Mouse (Mus musculus) forebrain, embryonic 14.5 days (tissue): ENCODE measurements around the gene Ccdc162. TPM values are rescaled to one million over a fixed set of nuclear protein-coding genes. Genes with fewer than 3 reads are reported as not detected.

Source experiments
- ATAC-seq: fragments of 200-750 bp; cut with Nextera tagmentation; 2 replicates; pipeline ENCODE4 v1.8.0; 2017; ENCODE audit warnings: mild to moderate bottlenecking, moderate library complexity
- DNase-seq: peaks from one replicate; pipeline ENCODE4 v3.0.0-alpha.2; 2015; ENCODE audit warnings: low spot score
- H3K27ac ChIP-seq: fragments of 300-500 bp; sonication (generic); 2 replicates; pipeline ENCODE4 v1.5.1; 2014; ENCODE audit warnings: low read depth, mild to moderate bottlenecking, control low read depth, low read length, moderate library complexity
- H3K27me3 ChIP-seq: fragments of 300-500 bp; sonication (generic); replicated peaks from 2 replicates; pipeline ENCODE4 v1.6.1; 2014; ENCODE audit warnings: low read length, control low read depth, mixed read lengths; ENCODE audit not compliant: control insufficient read depth, insufficient read depth
- H3K36me3 ChIP-seq: fragments of 300-500 bp; sonication (generic); 2 replicates; pipeline ENCODE4 v1.6.1; 2014; ENCODE audit warnings: low read length, control low read depth; ENCODE audit not compliant: control insufficient read depth, insufficient read depth
- H3K4me1 ChIP-seq: fragments of 300-500 bp; sonication (generic); 2 replicates; pipeline ENCODE4 v1.6.1; 2014; ENCODE audit warnings: antibody characterized with exemption, low read length, control low read depth; ENCODE audit not compliant: control insufficient read depth, insufficient read depth
- H3K4me2 ChIP-seq: fragments of 300-500 bp; sonication (generic); 2 replicates; pipeline ENCODE4 v1.6.1; 2014; ENCODE audit warnings: mild to moderate bottlenecking, control low read depth, low read length
- H3K4me3 ChIP-seq: fragments of 300-500 bp; sonication (generic); 2 replicates; pipeline ENCODE4 v1.5.1; 2014; ENCODE audit warnings: low read depth, low read length, control low read depth
- H3K9ac ChIP-seq: fragments of 300-500 bp; sonication (generic); 2 replicates; pipeline ENCODE4 v1.6.1; 2014; ENCODE audit warnings: mild to moderate bottlenecking, low read length, control low read depth, moderate library complexity
- H3K9me3 ChIP-seq: fragments of 300-500 bp; sonication (generic); replicated peaks from 2 replicates; pipeline ENCODE4 v1.6.1; 2016; ENCODE audit warnings: low read length, control low read depth, mixed read lengths; ENCODE audit not compliant: control insufficient read depth
- WGBS: fragments of 180-500 bp; shearing (Covaris S2); extraction: QIAGEN DNeasy Blood & Tissue Kit; methylation state at CpG from one replicate; pipeline ENCODE4 v1.1.7; 2014; 5-methylcytosine and 5-hydroxymethylcytosine counted together
- polyA plus RNA-seq: library from polyadenylated mRNA; unstranded; fragments of >200 nt; fragmentation: Nextera tagmentation; extraction: Ambion mirVana; gene quantifications from 2 replicates; pipeline ENCODE4 v1.2.1, GENCODE M21; 2014

Ccdc162 gene
- polyA plus RNA-seq, 1 experiment from 2014 or later, result 0.66 TPM

GRCm38 (mm10) chr10:41635276-41636033 is 81.0 kb downstream of the Ccdc162 start:
- Histone ChIP-seq H3K36me3 (no peaks in the 10 kb centered on the region), H3K27me3 (no peaks in the 10 kb centered on the region), H3K4me1 (no peaks in the 10 kb centered on the region), H3K9me3 (no peaks in the 10 kb centered on the region), H3K4me2 (no peak overlapping the region), H3K9ac (no peak overlapping the region), H3K27ac (no peak overlapping the region), H3K4me3 (no peak overlapping the region)
- 81% methylated on average over 9 of the region's 9 CpGs for WGBS
- DNase-seq (peak; percentile 16), ATAC-seq (no peak)

DNA sequence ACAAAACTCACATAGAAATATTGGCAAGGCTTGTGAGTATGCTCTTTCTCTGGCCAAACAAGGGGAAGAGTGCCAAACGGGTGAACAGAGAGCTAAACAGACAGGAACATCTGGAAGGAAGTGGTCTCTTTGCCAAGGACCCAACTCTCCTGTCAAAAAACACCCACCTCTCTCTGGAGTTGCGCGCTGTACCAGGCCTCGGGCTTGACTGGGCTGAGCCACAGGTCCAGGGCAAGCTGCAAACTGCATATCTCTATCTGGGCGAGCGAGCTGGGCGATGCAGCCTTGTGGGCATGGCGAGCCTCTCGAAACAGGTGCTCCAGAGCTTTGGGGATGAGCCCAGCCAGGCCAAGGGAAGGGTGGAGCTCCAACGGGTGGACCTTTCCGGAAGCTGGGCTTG is 82.6 kb downstream of the Ccdc162 start:
- Histone ChIP-seq H3K4me1 (no peaks in the 10 kb centered on the region), H3K9me3 (no peaks in the 10 kb centered on the region), H3K36me3 (no peaks in the 10 kb centered on the region), H3K9ac (no peak overlapping the region), H3K27me3 (no peaks in the 10 kb centered on the region), H3K4me3 (no peak overlapping the region), H3K27ac (no peak overlapping the region), H3K4me2 (no peak overlapping the region)
- 95% methylated on average over 11 of the region's 11 CpGs for WGBS
- DNase-seq (no peak), ATAC-seq (no peak)

DNA sequence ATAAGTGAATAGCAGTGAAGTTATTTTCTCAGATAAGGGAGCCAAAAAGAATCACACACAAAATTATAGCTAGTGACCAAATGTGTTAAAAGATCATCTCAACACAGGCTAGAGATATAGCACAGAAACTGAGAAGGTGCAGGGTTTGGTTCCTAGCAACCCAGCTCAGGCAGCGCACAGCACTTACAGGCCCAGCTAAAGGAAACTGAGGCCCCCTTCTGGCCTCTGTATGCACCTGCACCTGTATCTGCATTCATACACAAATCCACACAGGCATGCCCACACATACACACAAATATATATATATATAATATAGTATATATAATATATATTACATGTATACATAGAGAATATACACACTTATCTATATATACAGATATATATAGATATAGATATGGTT is 84.4 kb downstream of the Ccdc162 start:
- no peaks in the 10 kb centered on the region for H3K9me3 ChIP-seq
- no peak overlapping the region for H3K27ac ChIP-seq
- no peak overlapping the region for H3K4me3 ChIP-seq
- DNase-seq (no peak), ATAC-seq (no peak)
- no peaks in the 10 kb centered on the region for H3K4me1 ChIP-seq
- H3K27me3 ChIP-seq, result no peaks in the 10 kb centered on the region
- 95% methylated on average over 1 of the region's 1 CpGs for WGBS
- H3K4me2 ChIP-seq, result no peak overlapping the region
- H3K36me3 ChIP-seq, result no peaks in the 10 kb centered on the region
- H3K9ac ChIP-seq, result no peak overlapping the region

DNA sequence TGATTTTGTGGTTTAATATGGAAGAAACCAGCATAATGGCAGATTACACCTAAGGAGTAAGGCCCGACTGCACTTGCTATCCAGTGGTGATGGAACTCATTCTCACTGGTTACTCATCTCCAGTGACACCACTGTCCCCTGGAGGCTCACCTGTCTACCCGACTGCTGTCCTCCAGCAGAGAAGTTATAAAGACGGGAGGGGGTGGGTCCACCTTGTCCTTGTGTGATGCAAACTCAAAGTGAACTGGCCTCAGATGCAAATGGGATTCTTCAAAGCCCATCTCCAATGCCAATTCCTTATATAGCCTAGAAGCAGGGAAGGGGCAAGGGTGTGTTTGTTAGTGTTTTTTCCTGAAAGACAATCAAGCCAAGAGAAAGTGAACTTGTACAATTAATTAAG is 89.4 kb downstream of the Ccdc162 start:
- DNase-seq (no peak), ATAC-seq (no peak)
- H3K27me3 ChIP-seq, result no peaks in the 10 kb centered on the region
- WGBS, result 81% methylated on average over 3 of the region's 3 CpGs
- H3K9me3 ChIP-seq, result no peaks in the 10 kb centered on the region
- H3K36me3 ChIP-seq, result no peaks in the 10 kb centered on the region
- no peaks in the 10 kb centered on the region for H3K4me1 ChIP-seq
- no peak overlapping the region for H3K4me2 ChIP-seq
- no peak overlapping the region for H3K4me3 ChIP-seq
- H3K27ac ChIP-seq, result no peak overlapping the region
- H3K9ac ChIP-seq, result no peak overlapping the region

- no peak for DNase-seq
These were observed 96.4 kb downstream of the Ccdc162 start for GRCm38 (mm10) chr10:41619988-41620387.

GRCm38 (mm10) chr10:41615487-41615886 is 100.9 kb downstream of the Ccdc162 start:
- H3K4me3 ChIP-seq, result no peak overlapping the region
- H3K9me3 ChIP-seq, result no peaks in the 10 kb centered on the region
- 91% methylated on average over 4 of the region's 4 CpGs for WGBS
- ATAC-seq, result no peak
- H3K27ac ChIP-seq, result no peak overlapping the region
- H3K36me3 ChIP-seq, result no peaks in the 10 kb centered on the region
- H3K27me3 ChIP-seq, result no peaks in the 10 kb centered on the region
- no peaks in the 10 kb centered on the region for H3K4me1 ChIP-seq
- H3K9ac ChIP-seq, result no peak overlapping the region
- no peak for DNase-seq
- no peak overlapping the region for H3K4me2 ChIP-seq

More at GRCm38 (mm10) chr10:41619988-41620387, 96.4 kb downstream of the Ccdc162 start:
- Histone ChIP-seq H3K9me3 (no peaks in the 10 kb centered on the region), H3K4me1 (no peaks in the 10 kb centered on the region), H3K36me3 (no peaks in the 10 kb centered on the region), H3K4me2 (no peak overlapping the region), H3K27me3 (no peaks in the 10 kb centered on the region), H3K4me3 (no peak overlapping the region), H3K9ac (no peak overlapping the region), H3K27ac (no peak overlapping the region)
- WGBS, result 98% methylated on average over 2 of the region's 2 CpGs
- ATAC-seq, result no peak

DNA sequence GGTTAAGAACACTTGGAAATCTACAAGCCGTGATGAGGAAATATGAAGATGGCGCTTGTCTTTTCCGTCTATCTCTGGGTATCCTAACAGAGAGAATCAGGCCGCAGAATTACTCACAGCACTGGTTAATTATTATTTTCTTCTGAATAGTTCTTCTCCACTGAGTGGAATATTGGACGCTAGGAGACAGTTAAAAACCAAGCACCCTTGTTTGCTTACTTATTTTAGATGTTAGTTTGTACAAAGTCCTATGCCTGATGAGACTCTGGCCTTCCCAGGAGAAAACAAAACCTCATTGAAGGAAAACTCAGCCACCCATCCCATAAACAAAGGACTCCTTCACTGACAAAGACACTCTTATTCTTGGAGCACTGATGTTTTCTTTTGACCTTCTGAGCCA is 104.5 kb downstream of the Ccdc162 start:
- no peaks in the 10 kb centered on the region for H3K36me3 ChIP-seq
- no peak overlapping the region for H3K4me3 ChIP-seq
- ATAC-seq, result no peak
- DNase-seq, result no peak
- no peaks in the 10 kb centered on the region for H3K9me3 ChIP-seq
- WGBS, result 89% methylated on average over 5 of the region's 5 CpGs
- no peak overlapping the region for H3K9ac ChIP-seq
- no peaks in the 10 kb centered on the region for H3K4me1 ChIP-seq
- no peak overlapping the region for H3K27ac ChIP-seq
- H3K4me2 ChIP-seq, result no peak overlapping the region
- no peaks in the 10 kb centered on the region for H3K27me3 ChIP-seq

DNA sequence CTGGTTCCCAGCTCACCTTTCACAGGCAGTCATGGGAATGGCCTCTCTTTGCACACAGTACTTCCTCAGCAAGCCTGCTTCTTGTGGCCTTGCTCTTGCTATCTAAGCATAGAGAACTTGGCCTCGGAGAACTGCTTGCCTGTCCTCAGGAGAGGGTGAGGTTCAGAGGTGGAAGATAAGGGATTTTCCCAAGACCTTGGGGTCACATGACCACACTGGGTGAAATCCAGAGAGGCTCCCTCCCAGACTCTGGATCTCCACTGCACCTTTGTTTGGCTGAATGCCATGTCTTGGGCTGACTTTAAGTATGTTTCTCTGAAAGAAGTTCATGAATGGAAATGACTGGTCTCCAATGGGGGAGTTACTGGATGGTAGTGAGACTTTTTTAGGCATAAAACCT is 107.0 kb downstream of the Ccdc162 start:
- Histone ChIP-seq H3K4me2 (no peak overlapping the region), H3K4me3 (no peak overlapping the region), H3K9ac (no peak overlapping the region), H3K9me3 (no peaks in the 10 kb centered on the region), H3K4me1 (no peaks in the 10 kb centered on the region), H3K27ac (no peak overlapping the region), H3K27me3 (no peaks in the 10 kb centered on the region), H3K36me3 (no peaks in the 10 kb centered on the region)
- WGBS, result 95% methylated on average over 1 of the region's 1 CpGs
- no peak for ATAC-seq
- DNase-seq, result no peak

GRCm38 (mm10) chr10:41608485-41608884 is 107.9 kb downstream of the Ccdc162 start:
- H3K4me2 ChIP-seq, result no peak overlapping the region
- 80% methylated on average over 3 of the region's 3 CpGs for WGBS
- no peaks in the 10 kb centered on the region for H3K9me3 ChIP-seq
- ATAC-seq (no peak), DNase-seq (no peak)
- no peaks in the 10 kb centered on the region for H3K27me3 ChIP-seq
- no peak overlapping the region for H3K4me3 ChIP-seq
- H3K4me1 ChIP-seq, result no peaks in the 10 kb centered on the region
- no peak overlapping the region for H3K9ac ChIP-seq
- no peaks in the 10 kb centered on the region for H3K36me3 ChIP-seq
- no peak overlapping the region for H3K27ac ChIP-seq
